Mouse (Mus musculus) heart, adult 2 months (tissue): ENCODE measurements around the gene Atp6v0e2. TPM values are rescaled to one million over a fixed set of nuclear protein-coding genes. Genes with fewer than 3 reads are reported as not detected.

ENCODE experiments used
- DNase-seq, 2 experiments: peaks; one replicate each; pipeline ENCODE4 v3.0.0; 2021
- H3K27ac ChIP-seq: fragments of 200-600 bp; 2 replicates; pipeline ENCODE4 v1.8.1; 2022
- H3K27me3 ChIP-seq: fragments of 200-500 bp; 2 replicates; pipeline ENCODE4 v1.6.1; 2012; ENCODE audit warnings: mild to moderate bottlenecking, low read length, inconsistent platforms, mixed read lengths; ENCODE audit not compliant: control insufficient read depth, insufficient read depth
- H3K36me3 ChIP-seq: fragments of 200-500 bp; 2 replicates; pipeline ENCODE4 v1.6.1; 2012; ENCODE audit warnings: low read length, inconsistent platforms; ENCODE audit not compliant: control insufficient read depth, insufficient read depth
- H3K4me1 ChIP-seq: fragments of 200-500 bp; 2 replicates; pipeline ENCODE4 v1.6.1; 2011; ENCODE audit warnings: low read length; ENCODE audit not compliant: control insufficient read depth, insufficient read depth
- H3K4me3 ChIP-seq: fragments of 200-600 bp; 2 replicates; pipeline ENCODE4 v1.8.1; 2022
- H3K79me2 ChIP-seq: fragments of 200-500 bp; replicated peaks from 2 replicates; pipeline ENCODE4 v1.6.1; 2012; ENCODE audit warnings: mild to moderate bottlenecking, inconsistent platforms, low read length, moderate library complexity, mixed read lengths; ENCODE audit not compliant: control insufficient read depth, insufficient read depth
- H3K9ac ChIP-seq: fragments of 200-500 bp; 2 replicates; pipeline ENCODE4 v1.6.1; 2012; ENCODE audit warnings: low read depth, mild to moderate bottlenecking, control low read depth, inconsistent platforms, low read length, mixed read lengths
- CTCF ChIP-seq: fragments of 200-600 bp; IDR thresholded peaks from 2 replicates; pipeline ENCODE4 v1.8.1; 2022; ENCODE audit warnings: antibody characterized with exemption, mild to moderate bottlenecking, moderate library complexity
- EP300 ChIP-seq: fragments of 200-500 bp; IDR thresholded peaks from 2 replicates; pipeline ENCODE4 v1.6.1; 2011; ENCODE audit warnings: low read depth, low read length, control low read depth; ENCODE audit not compliant: insufficient read depth
- POLR2A ChIP-seq: fragments of 200-500 bp; IDR thresholded peaks from 2 replicates; pipeline ENCODE4 v1.6.1; 2011; ENCODE audit warnings: mild to moderate bottlenecking, low read depth, low read length, control low read depth; ENCODE audit not compliant: insufficient read depth
- WGBS: fragments of 180-500 bp; shearing (Covaris S2); methylation state at CpG from one replicate; pipeline ENCODE4 v1.1.7; 2018; 5-methylcytosine and 5-hydroxymethylcytosine counted together
- intact Hi-C: fragments of 180-260 bp; cut with DNase I; formaldehyde crosslinking; loops from one replicate; pipeline ENCODE4 v1.15.1; 2025
- polyA plus RNA-seq: library from polyadenylated mRNA; depleted of rRNA; stranded (reverse); fragments of >200 nt; gene quantifications from 2 replicates; pipeline ENCODE4 v1.2.3, GENCODE M21; 2012; rRNA removed
- total RNA-seq, 2 experiments: library from RNA; stranded (reverse); gene quantifications; 2 replicates each; pipeline ENCODE4 v1.2.3; 2021

Atp6v0e2 gene
- total and polyA plus RNA-seq, 3 experiments, result 17.8 to 18.5 (median 18.1) TPM

DNA sequence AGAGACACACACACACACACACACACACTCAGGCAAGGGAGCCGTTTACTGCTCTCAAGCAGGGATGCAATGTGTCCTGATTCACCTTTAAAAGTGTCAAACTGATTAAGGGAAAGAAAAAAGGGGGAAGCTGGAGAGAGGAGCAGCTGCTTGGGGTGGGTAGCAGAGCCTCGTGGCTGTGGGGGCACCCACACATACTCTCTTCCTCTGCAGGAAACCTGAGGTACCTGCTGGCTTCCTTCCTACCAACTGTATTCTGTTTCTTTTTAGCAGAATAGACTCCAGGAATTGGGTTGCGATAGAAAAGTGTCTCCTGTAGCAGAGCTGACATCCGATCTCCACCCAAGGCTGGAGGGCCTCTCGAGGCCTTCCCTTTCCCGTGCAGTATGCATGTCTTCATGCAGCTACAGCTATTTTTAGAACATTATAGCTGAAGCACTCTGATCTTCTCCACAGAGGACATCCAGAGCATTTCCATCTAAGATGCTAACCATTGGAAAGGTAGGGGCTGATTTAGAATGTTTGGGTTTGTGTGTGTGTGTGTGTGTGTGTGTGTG, 51.9 kb downstream of the Atp6v0e2 start, which contains the start of gene Gm45021:
Gm45021 (plus strand) TSS at position 417 of the 557 bp plus-strand sequence.
- H3K27me3 ChIP-seq, result no peaks in the 10 kb centered on the region
- no peaks in the 10 kb centered on the region for H3K4me1 ChIP-seq
- H3K9ac ChIP-seq, result no peak within 1 kb of the TSS
- H3K79me2 ChIP-seq, result no peaks in the 10 kb centered on the region
- WGBS, result 14% methylated on average over 6 of the region's 6 CpGs
- DNase-seq, result no peak
- H3K4me3 ChIP-seq, result no peak within 1 kb of the TSS
- H3K36me3 ChIP-seq, result no peaks in the 10 kb centered on the region
- H3K27ac ChIP-seq, result no peak within 1 kb of the TSS; the same call in 1 of the 2 replicates
- TF ChIP-seq POLR2A, result no peak
- no peak for TF ChIP-seq CTCF
- no peak for TF ChIP-seq EP300
- intact Hi-C loops, result no loop called here

Other genes starting within 250 kb of the Atp6v0e2 start
- gene Krba1, start 142.0 kb upstream of the Atp6v0e2 start, total RNA-seq, result 10 to 100 TPM; 16.1 to 21.0 TPM
- 20.6 and 23.8 TPM in 2 replicates for gene Krba1, start 142.0 kb upstream of the Atp6v0e2 start, polyA plus RNA-seq
- 10 to 100 TPM in 1 of 2 experiments, 1 to 10 TPM in 1; 9.7 to 11.8 TPM for gene Zfp467, start 91.8 kb upstream of the Atp6v0e2 start, total RNA-seq
- gene Zfp467, start 91.8 kb upstream of the Atp6v0e2 start, polyA plus RNA-seq, result 11.0 and 13.0 TPM in 2 replicates
- under 1 TPM; 0.18 to 0.47 TPM for gene Sspo, start 89.4 kb upstream of the Atp6v0e2 start, total RNA-seq
- 0.85 and 1.7 TPM in 2 replicates for gene Sspo, start 89.4 kb upstream of the Atp6v0e2 start, polyA plus RNA-seq
- gene Lrrc61, start 17.2 kb downstream of the Atp6v0e2 start, total RNA-seq, result 10 to 100 TPM; 14.9 to 16.6 TPM
- gene Lrrc61, start 17.2 kb downstream of the Atp6v0e2 start, polyA plus RNA-seq, result 13.9 and 19.8 TPM in 2 replicates
- 10 to 100 TPM; 70.9 to 82.4 TPM for gene Rarres2, start 35.2 kb downstream of the Atp6v0e2 start, total RNA-seq
- 93.7 and 99.3 TPM in 2 replicates for gene Rarres2, start 35.2 kb downstream of the Atp6v0e2 start, polyA plus RNA-seq
- not detected for gene Gm45021, start 52.0 kb downstream of the Atp6v0e2 start, total RNA-seq
- gene Gm45021, start 52.0 kb downstream of the Atp6v0e2 start, polyA plus RNA-seq, result not detected in 2 replicates
- 10 to 100 TPM; 30.0 to 33.2 TPM for gene Repin1, start 56.3 kb downstream of the Atp6v0e2 start, total RNA-seq
- 27.7 and 33.1 TPM in 2 replicates for gene Repin1, start 56.3 kb downstream of the Atp6v0e2 start, polyA plus RNA-seq
- not detected for gene Gm44965, start 56.3 kb downstream of the Atp6v0e2 start, total RNA-seq
- not detected in 2 replicates for gene Gm44965, start 56.3 kb downstream of the Atp6v0e2 start, polyA plus RNA-seq
- gene Zfp775, start 64.4 kb downstream of the Atp6v0e2 start, total RNA-seq, result 10 to 100 TPM; 11.8 to 12.9 TPM
- gene Zfp775, start 64.4 kb downstream of the Atp6v0e2 start, polyA plus RNA-seq, result 6.2 and 7.0 TPM in 2 replicates
- gene AI854703, start 89.1 kb downstream of the Atp6v0e2 start, total RNA-seq, result under 1 TPM; 0.16 to 0.29 TPM
- gene AI854703, start 89.1 kb downstream of the Atp6v0e2 start, polyA plus RNA-seq, result 0.68 and 1.1 TPM in 2 replicates
- 1 to 10 TPM; 7.1 to 7.6 TPM for gene Gimap8, start 109.6 kb downstream of the Atp6v0e2 start, total RNA-seq
- 4.1 and 7.3 TPM in 2 replicates for gene Gimap8, start 109.6 kb downstream of the Atp6v0e2 start, polyA plus RNA-seq
- 1 to 10 TPM; 3.1 to 3.4 TPM for gene Gimap9, start 138.5 kb downstream of the Atp6v0e2 start, total RNA-seq
- 1.8 and 3.7 TPM in 2 replicates for gene Gimap9, start 138.5 kb downstream of the Atp6v0e2 start, polyA plus RNA-seq
- gene Gimap4, start 146.9 kb downstream of the Atp6v0e2 start, total RNA-seq, result 10 to 100 TPM; 22.4 to 25.3 TPM
- 28.1 and 42.1 TPM in 2 replicates for gene Gimap4, start 146.9 kb downstream of the Atp6v0e2 start, polyA plus RNA-seq
- gene Gimap6, start 170.6 kb downstream of the Atp6v0e2 start, total RNA-seq, result 10 to 100 TPM; 34.3 to 38.1 TPM
- gene Gimap6, start 170.6 kb downstream of the Atp6v0e2 start, polyA plus RNA-seq, result 19.2 and 28.6 TPM in 2 replicates
- gene Gm28053, start 181.0 kb downstream of the Atp6v0e2 start, total RNA-seq, result 1 to 10 TPM; 3.4 to 5.6 TPM
- gene Gm28053, start 181.0 kb downstream of the Atp6v0e2 start, polyA plus RNA-seq, result not detected in 2 replicates
- gene Gimap7, start 181.0 kb downstream of the Atp6v0e2 start, total RNA-seq, result under 1 TPM in 1 of 2 experiments, not detected in 1; 0.77 TPM
- gene Gimap7, start 181.0 kb downstream of the Atp6v0e2 start, polyA plus RNA-seq, result 0.29 and 0.70 TPM in 2 replicates
- 1 to 10 TPM; 8.9 to 9.4 TPM for gene Gimap1, start 201.4 kb downstream of the Atp6v0e2 start, total RNA-seq
- gene Gimap1, start 201.4 kb downstream of the Atp6v0e2 start, polyA plus RNA-seq, result 5.9 and 6.6 TPM in 2 replicates
- 1 to 10 TPM; 4.6 to 5.1 TPM for gene Gimap5, start 208.6 kb downstream of the Atp6v0e2 start, total RNA-seq
- gene Gimap5, start 208.6 kb downstream of the Atp6v0e2 start, polyA plus RNA-seq, result 6.2 and 6.6 TPM in 2 replicates
- gene Gimap3, start 233.2 kb downstream of the Atp6v0e2 start, total RNA-seq, result 1 to 10 TPM; 1.0 to 1.5 TPM
- gene Gimap3, start 233.2 kb downstream of the Atp6v0e2 start, polyA plus RNA-seq, result 3.0 and 4.8 TPM in 2 replicates